ENCODE assay signal across 24 mouse cellular contexts in genomic region chr11:86388821-86389480, GRCm38 (mm10). TPM values are rescaled to one million over a fixed set of nuclear protein-coding genes. Genes with fewer than 3 reads are reported as not detected.
DNase-seq lines count a peak whose midpoint lies in the region; ATAC-seq lines count a peak whose summit lies in the region.
"Had no signal": no experiment of that assay in that cellular context is flagged by ENCODE, and none has a peak within 500 bp of the region (broad histone marks: within the 10 kb centered on the region; RNA-seq: fewer than 3 reads in every experiment).

No protein-coding gene starts in this region.

- peaks cover 7% of the 10 kb centered on the region for H3K27me3 ChIP-seq in megakaryocyte, embryonic 14.5 days (replicated peaks)
- H3K27me3 ChIP-seq: forebrain, embryonic 13.5 days; hindbrain, embryonic 12.5 days had no signal

- H3K9me3 ChIP-seq in megakaryocyte, embryonic 14.5 days, result no peaks in the 10 kb centered on the region
- H3K9me3 ChIP-seq: embryonic facial prominence, embryonic 10.5 days; forebrain, embryonic 13.5 days; G1E; hindbrain, embryonic 12.5 days had no signal

- H3K4me3 ChIP-seq in megakaryocyte, embryonic 14.5 days (replicated peaks), result peak overlapping the region; percentile 20
- H3K4me3 ChIP-seq: embryonic facial prominence, embryonic 10.5 days; forebrain, embryonic 13.5 days; hindbrain, embryonic 12.5 days had no signal

- peak; percentile 68 for DNase-seq in 416B (ENCODE audit: low read depth)
- DNase-seq in Muller cell, postnatal 12 days (ENCODE audit: inconsistent ontology term), result peak; percentile 10
- DNase-seq in left cerebral cortex, adult 9 months (ENCODE audit: low spot score in 2 of 2), result no peak
- DNase-seq: adrenal gland, postnatal 10 days; B cell, adult 2 months; cerebellum, adult 11-12 months; cerebellum, adult 9-11 months; cerebellum, postnatal 36 days; forebrain, postnatal 0 days; gastrocnemius, postnatal 36 days; heart, adult 11 months; heart, postnatal 10 days; heart, postnatal 4 days had no signal

- no peaks in the 10 kb centered on the region for H3K36me3 ChIP-seq in megakaryocyte, embryonic 14.5 days (replicated peaks; ENCODE audit: low read length)
- H3K36me3 ChIP-seq: embryonic facial prominence, embryonic 10.5 days; G1E; hindbrain, embryonic 12.5 days had no signal

- H3K4me1 ChIP-seq in megakaryocyte, embryonic 14.5 days, result peaks cover 22% of the 10 kb centered on the region

- ATAC-seq in megakaryocyte, adult 5-6 weeks (ENCODE audit: poor library complexity, severe bottlenecking), result no peak
- ATAC-seq in megakaryocyte progenitor cell, adult 5-6 weeks (replicated peaks; ENCODE audit: poor library complexity), result 0 out of 2 replicates have a peak, but pooled peaks have one; percentile 23
- no peak for ATAC-seq in monocyte, adult 5-6 weeks (replicated peaks; ENCODE audit: insufficient number of reproducible peaks, low FRiP score, low TSS enrichment, poor library complexity, severe bottlenecking)
- ATAC-seq: CD4-positive, CD25-positive, alpha-beta regulatory T cell, adult 4 months; forebrain, embryonic 13.5 days; forebrain, postnatal 0 days; hindbrain, embryonic 16.5 days; inflammation-experienced regulatory T-cells, adult 6 months had no signal

RNA-seq across cellular contexts. Expression of gene Med13, which starts 31.5 kb away (rescaled TPM):
- 0.15 and 0.46 TPM in 2 replicates for polyA plus RNA-seq in megakaryocyte, embryonic 14.5 days (2012; ENCODE audit: insufficient read depth, low replicate concordance)
- 51.7 and 62.6 TPM in 2 replicates for total RNA-seq in megakaryocyte, adult 5-6 weeks (2015)
- 54.4 and 65.2 TPM in 2 replicates for total RNA-seq in megakaryocyte, adult 5-6 weeks (2017)
- 52.0 and 54.5 TPM in 2 replicates for total RNA-seq in megakaryocyte progenitor cell, adult 5-6 weeks (2015)
- total RNA-seq in megakaryocyte progenitor cell, adult 5-6 weeks (2017), result 46.1 and 47.8 TPM in 2 replicates
- 64.1 to 102 TPM (median 64.6 TPM) in 3 replicates for total RNA-seq in monocyte, adult 5-6 weeks (2017)

Comparison
In these comparisons a context has a peak if more than half of its experiments do, and no peak if none do; other contexts are left out.
1. DNase-seq: peak in 416B (single experiment) and Muller cell, postnatal 12 days (single experiment); none in left cerebral cortex, adult 9 months (0 of 2).